Mouse (Mus musculus): ENCODE data around the gene Sgk1.

GRCm38 (mm10) chr10:21843861-21844260 is 38.1 kb upstream of the Sgk1 start:
- no peak for TF ChIP-seq POLR2A (IDR thresholded peaks at IDR 0.05; ENCODE audit: low read depth, low read length)
- no peak for TF ChIP-seq CTCF (conservative IDR thresholded peaks at IDR 0.05 in 1 of 2, IDR thresholded peaks at IDR 0.05 in 1 of 2; ENCODE audit: low read depth in 2 of 2, low read length in 2 of 2)
- TF ChIP-seq MAX (IDR thresholded peaks at IDR 0.05; ENCODE audit: low read length): no peak
- TF ChIP-seq MXI1 (IDR thresholded peaks at IDR 0.05; ENCODE audit: low read depth, low read length): no peak
- no peak for TF ChIP-seq SMC3 (IDR thresholded peaks at IDR 0.05; ENCODE audit: low read depth, low read length)
- TF ChIP-seq TCF12 (IDR thresholded peaks at IDR 0.05; ENCODE audit: low read depth, low read length): no peak
- TF ChIP-seq RCOR1 (conservative IDR thresholded peaks at IDR 0.05; ENCODE audit: low read depth, low read length): no peak
- TF ChIP-seq ZKSCAN1 (IDR thresholded peaks at IDR 0.05; ENCODE audit: borderline replicate concordance, low read depth, low read length): no peak
- no peak for TF ChIP-seq USF2 (conservative IDR thresholded peaks at IDR 0.05; ENCODE audit: low read depth, low read length)
- TF ChIP-seq MAFK (IDR thresholded peaks at IDR 0.05; ENCODE audit: insufficient replicate concordance, low read length): no peak
- TF ChIP-seq RAD21 (IDR thresholded peaks at IDR 0.05; ENCODE audit: low read depth, low read length): no peak

Measured in CH12.LX (cell line).